9 mouse cellular contexts compared by ENCODE assay signal in the genomic region with DNA sequence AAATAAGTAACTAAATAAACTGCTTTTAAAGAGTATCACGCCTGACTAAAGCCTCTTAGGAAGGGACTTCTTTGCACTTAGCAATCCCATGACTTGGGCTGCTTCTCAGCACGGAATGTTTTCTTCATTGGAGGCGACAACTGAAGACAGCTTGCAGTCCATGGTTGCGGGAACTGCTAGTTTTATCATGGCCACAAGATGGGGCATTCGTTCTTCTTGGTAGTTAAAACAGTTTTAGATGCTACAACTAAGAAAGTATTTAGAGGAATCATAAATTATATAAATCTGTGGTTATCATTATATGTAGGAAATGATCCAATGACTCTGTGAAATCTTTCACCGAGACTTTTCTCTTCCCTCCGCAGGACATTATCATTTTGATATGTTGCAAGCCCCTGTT. TPM values are rescaled to one million over a fixed set of nuclear protein-coding genes. Genes with fewer than 3 reads are reported as not detected.
DNase-seq lines count a peak whose midpoint lies in the region; ATAC-seq and TF ChIP-seq lines count a peak whose summit lies in the region.
"Had no signal": no experiment of that assay in that cellular context is flagged by ENCODE, and none has a peak within 500 bp of the region (broad histone marks: within the 10 kb centered on the region; RNA-seq: fewer than 3 reads in every experiment).

No protein-coding gene starts in this region.

- no peak overlapping the region for H3K9ac ChIP-seq in hindbrain, embryonic 11.5 days (ENCODE audit: low read depth, low read length)
- H3K9ac ChIP-seq in hindbrain, embryonic 12.5 days = no peak overlapping the region
- H3K9ac ChIP-seq in heart, postnatal 0 days (replicated peaks; ENCODE audit: low read depth, low read length) = no peak overlapping the region
- H3K9ac ChIP-seq in midbrain, embryonic 12.5 days (replicated peaks) = no peak overlapping the region

- no peaks in the 10 kb centered on the region for H3K9me3 ChIP-seq in hindbrain, embryonic 11.5 days (ENCODE audit: control insufficient read depth, low read length)
- no peaks in the 10 kb centered on the region for H3K9me3 ChIP-seq in hindbrain, embryonic 12.5 days (replicated peaks)
- H3K9me3 ChIP-seq in heart, postnatal 0 days (replicated peaks; ENCODE audit: control insufficient read depth, low read length) = no peaks in the 10 kb centered on the region
- H3K9me3 ChIP-seq in midbrain, embryonic 12.5 days = no peaks in the 10 kb centered on the region
- H3K9me3 ChIP-seq: megakaryocyte, embryonic 14.5 days had no signal

- TF ChIP-seq EP300 in heart, postnatal 0 days (IDR thresholded peaks at IDR 0.05; ENCODE audit: low read depth) = no peak

- H3K36me3 ChIP-seq in hindbrain, embryonic 11.5 days (ENCODE audit: control insufficient read depth, insufficient read depth, low read length) = no peaks in the 10 kb centered on the region
- H3K36me3 ChIP-seq in hindbrain, embryonic 12.5 days = no peaks in the 10 kb centered on the region
- no peaks in the 10 kb centered on the region for H3K36me3 ChIP-seq in heart, postnatal 0 days (replicated peaks; ENCODE audit: control insufficient read depth, insufficient read depth, low read length)
- H3K36me3 ChIP-seq in midbrain, embryonic 12.5 days = no peaks in the 10 kb centered on the region

- TF ChIP-seq CTCF in heart, postnatal 0 days (IDR thresholded peaks at IDR 0.05; ENCODE audit: low read depth) = peak; percentile 85

- H3K27me3 ChIP-seq in hindbrain, embryonic 11.5 days (ENCODE audit: control insufficient read depth, insufficient read depth, low read length) = no peaks in the 10 kb centered on the region
- no peaks in the 10 kb centered on the region for H3K27me3 ChIP-seq in hindbrain, embryonic 12.5 days
- 0 out of 2 replicates have a peak, but pooled peaks cover 6% of the 10 kb centered on the region for H3K27me3 ChIP-seq in heart, postnatal 0 days (ENCODE audit: control insufficient read depth, insufficient read depth, low read length)
- H3K27me3 ChIP-seq in midbrain, embryonic 12.5 days = no peaks in the 10 kb centered on the region
- H3K27me3 ChIP-seq: megakaryocyte, embryonic 14.5 days had no signal

- H3K4me3 ChIP-seq in hindbrain, embryonic 11.5 days (ENCODE audit: low read depth, low read length) = no peak overlapping the region
- H3K4me3 ChIP-seq in hindbrain, embryonic 12.5 days = no peak overlapping the region
- no peak overlapping the region for H3K4me3 ChIP-seq in heart, postnatal 0 days (ENCODE audit: low read depth, low read length)
- no peak overlapping the region for H3K4me3 ChIP-seq in midbrain, embryonic 12.5 days
- H3K4me3 ChIP-seq: megakaryocyte, embryonic 14.5 days had no signal

- no peak for ATAC-seq in hindbrain, embryonic 11.5 days (ENCODE audit: low FRiP score)
- ATAC-seq in hindbrain, embryonic 12.5 days (ENCODE audit: low FRiP score) = no peak
- ATAC-seq in heart, postnatal 0 days (ENCODE audit: insufficient read depth, low read depth) = no peak
- no peak for ATAC-seq in midbrain, embryonic 12.5 days (ENCODE audit: low FRiP score, low read depth)

- WGBS in hindbrain, embryonic 11.5 days = 65% methylated on average over 7 of the region's 7 CpGs
- WGBS in hindbrain, embryonic 12.5 days = 59% methylated on average over 7 of the region's 7 CpGs
- WGBS in heart, postnatal 0 days = 18% methylated on average over 7 of the region's 7 CpGs
- WGBS in midbrain, embryonic 12.5 days = 48% methylated on average over 7 of the region's 7 CpGs

- H3K4me2 ChIP-seq in hindbrain, embryonic 11.5 days (replicated peaks; ENCODE audit: low read depth, low read length) = no peak overlapping the region
- H3K4me2 ChIP-seq in hindbrain, embryonic 12.5 days (replicated peaks) = no peak overlapping the region
- no peak overlapping the region; the same call in 1 of the 2 replicates for H3K4me2 ChIP-seq in heart, postnatal 0 days (ENCODE audit: low read depth, low read length)
- H3K4me2 ChIP-seq in midbrain, embryonic 12.5 days (replicated peaks) = peak overlapping the region; percentile 58

- H3K27ac ChIP-seq in hindbrain, embryonic 11.5 days (ENCODE audit: low read depth, low read length) = no peak overlapping the region
- H3K27ac ChIP-seq in hindbrain, embryonic 12.5 days = no peak overlapping the region
- H3K27ac ChIP-seq in heart, postnatal 0 days (ENCODE audit: low read depth) = no peak overlapping the region
- no peak overlapping the region for H3K27ac ChIP-seq in midbrain, embryonic 12.5 days (replicated peaks)

- DNase-seq in hindbrain, embryonic 11.5 days (ENCODE audit: low spot score) = peak; percentile 70
- peak; percentile 48 for DNase-seq in adrenal gland, adult 2 months
- DNase-seq in embryo, embryonic 9.5 days (ENCODE audit: extremely low spot score) = peak; percentile 39
- peak; percentile 73 for DNase-seq in heart, postnatal 0 days (ENCODE audit: low spot score)
- peak; percentile 66 to 68 for DNase-seq in left cerebral cortex, adult 18-20 months (ENCODE audit: low spot score in 2 of 2)
- peak; percentile 72 for DNase-seq in testis, postnatal 10 days (ENCODE audit: low spot score)

- no peaks in the 10 kb centered on the region for H3K4me1 ChIP-seq in hindbrain, embryonic 11.5 days (replicated peaks; ENCODE audit: control insufficient read depth, insufficient read depth, low read length)
- H3K4me1 ChIP-seq in hindbrain, embryonic 12.5 days = peaks cover 16% of the 10 kb centered on the region
- peaks cover 4% of the 10 kb centered on the region; the same call in 1 of the 2 replicates for H3K4me1 ChIP-seq in heart, postnatal 0 days (ENCODE audit: control insufficient read depth, insufficient read depth)
- peaks cover 21% of the 10 kb centered on the region for H3K4me1 ChIP-seq in midbrain, embryonic 12.5 days

RNA-seq across cellular contexts. Expression of gene Gtf2a1, which starts 50.4 kb away (rescaled TPM):
- polyA plus RNA-seq in hindbrain, embryonic 11.5 days (2014; fragmentation: Nextera tagmentation; extraction: Ambion mirVana) = 57.9 and 61.3 TPM in 2 replicates
- 78.2 and 86.8 TPM in 2 replicates for polyA plus RNA-seq in hindbrain, embryonic 12.5 days (2016; fragmentation: Nextera tagmentation; extraction: Ambion mirVana)
- total RNA-seq in adrenal gland, adult 2 months (2021) = 10 to 100 TPM; 39.3 to 44.5 TPM
- polyA plus RNA-seq in adrenal gland, adult 2 months (2012; rRNA removed) = 11.9 and 13.4 TPM in 2 replicates
- 11.2 and 20.0 TPM in 2 replicates for total RNA-seq in heart, postnatal 0 days (2014; rRNA removed; ENCODE audit: low replicate concordance)
- 17.8 and 18.6 TPM in 2 replicates for polyA plus RNA-seq in heart, postnatal 0 days (2015; fragmentation: Nextera tagmentation; extraction: Ambion mirVana)
- total RNA-seq in left cerebral cortex, adult 18-20 months (2021) = 10 to 100 TPM; 47.8 to 49.3 TPM
- 80.7 and 88.4 TPM in 2 replicates for polyA plus RNA-seq in midbrain, embryonic 12.5 days (2016; fragmentation: Nextera tagmentation; extraction: Ambion mirVana)
